Mouse (Mus musculus): ENCODE measurements around the gene Ust. TPM values are rescaled to one million over a fixed set of nuclear protein-coding genes. Genes with fewer than 3 reads are reported as not detected.

Gene Ust
- total RNA-seq, 2 experiments from 2014 or later: not detected

DNA sequence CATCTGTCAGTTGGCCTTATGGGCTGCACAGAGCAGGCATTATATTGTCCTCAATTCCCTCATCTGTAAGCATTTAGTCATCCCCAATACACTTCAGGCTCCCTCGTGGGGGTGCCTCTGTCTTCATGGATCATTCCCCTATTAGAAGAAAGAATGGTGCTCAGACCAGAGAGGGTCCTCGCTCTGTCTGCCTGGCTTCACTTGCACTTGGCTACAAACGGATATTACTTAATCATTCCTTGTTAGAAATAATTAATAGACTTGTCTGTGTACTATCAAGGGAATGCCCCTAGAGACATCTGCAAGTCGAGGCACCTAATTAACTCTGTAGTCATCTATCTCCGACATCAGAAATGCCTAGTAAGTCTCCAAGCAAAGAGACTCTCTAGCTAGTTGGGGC is 171.1 kb downstream of the Ust start:
- no peak for ATAC-seq (replicated peaks; ENCODE audit: low FRiP score, poor library complexity, severe bottlenecking)

GRCm38 (mm10) chr10:8342556-8342955 is 176.1 kb downstream of the Ust start:
- ATAC-seq (replicated peaks; ENCODE audit: low FRiP score, poor library complexity, severe bottlenecking): no peak

DNA sequence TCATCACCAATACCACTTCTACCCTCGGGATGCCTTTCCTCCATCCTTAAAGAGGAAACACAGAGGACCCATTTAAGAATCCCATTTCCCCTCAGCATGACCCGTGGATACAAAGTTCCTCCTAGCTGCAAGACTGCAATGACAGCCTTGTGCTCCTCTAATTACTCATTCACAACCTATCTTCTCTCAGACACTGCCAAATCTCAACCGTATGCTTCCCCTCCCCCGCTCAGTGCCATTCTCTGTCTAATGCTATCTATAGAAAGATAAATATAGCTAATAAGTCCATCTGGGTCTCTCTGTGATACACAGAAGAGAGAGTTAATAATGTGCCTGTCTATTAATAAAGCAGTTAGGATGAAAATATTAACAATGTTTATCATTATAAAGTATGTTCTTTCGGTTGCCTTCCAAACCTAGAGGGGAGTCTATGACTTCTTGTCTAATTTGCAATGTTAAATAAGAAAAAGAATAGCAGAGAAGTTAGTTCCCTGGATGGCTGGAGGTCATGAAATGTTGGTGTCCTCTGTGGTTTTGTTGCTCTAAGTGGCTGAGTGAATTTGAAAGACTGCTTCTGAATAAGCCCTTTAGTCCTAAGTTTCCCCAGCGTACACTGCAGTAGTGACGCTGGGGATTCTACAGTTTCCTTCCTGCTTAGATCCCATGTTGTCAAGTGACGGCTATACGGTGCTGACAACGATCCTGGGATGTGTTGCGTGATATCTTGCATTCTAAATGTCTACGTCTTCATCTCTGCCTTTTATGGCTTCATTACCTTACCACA is 178.8 kb downstream of the Ust start:
- no peak for ATAC-seq (replicated peaks; ENCODE audit: low FRiP score, poor library complexity, severe bottlenecking)

DNA sequence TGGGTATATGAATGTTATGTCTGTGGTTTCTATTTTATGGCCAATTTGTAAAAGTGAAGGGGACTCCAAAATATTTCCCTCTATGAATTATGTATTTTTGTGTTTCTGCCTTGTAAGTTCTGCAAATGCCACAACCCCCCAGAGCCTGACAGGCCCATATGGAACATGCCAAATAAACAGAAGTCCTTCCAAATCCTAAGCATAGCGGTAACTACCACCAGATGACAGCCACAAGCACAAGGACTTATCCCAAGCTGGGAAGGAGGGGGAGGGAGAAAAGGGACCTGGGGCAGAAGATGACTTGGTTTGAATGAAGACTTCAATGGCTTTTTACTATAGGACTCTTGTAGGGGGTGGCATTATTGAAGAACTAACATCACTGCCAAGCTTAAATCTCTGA is 182.0 kb downstream of the Ust start:
- no peak for ATAC-seq (replicated peaks; ENCODE audit: low FRiP score, poor library complexity, severe bottlenecking)

DNA sequence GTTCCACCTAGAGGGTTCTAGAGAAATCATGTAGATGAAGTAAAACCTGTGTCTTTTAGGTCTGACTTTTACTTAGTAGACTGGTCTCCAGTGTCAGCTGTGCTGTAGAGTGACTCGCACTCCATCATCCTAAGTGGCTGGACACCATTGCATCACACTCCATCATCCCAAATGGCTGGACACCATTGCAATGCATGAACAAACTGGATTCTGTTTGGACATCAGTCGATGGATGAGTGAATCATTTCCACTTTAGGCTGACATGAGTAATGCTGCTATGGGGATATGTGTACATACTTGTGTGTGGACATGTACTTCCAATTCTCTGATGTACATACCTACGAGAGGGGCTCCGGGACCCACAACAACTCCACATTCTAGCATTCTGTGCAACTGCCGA is 187.7 kb downstream of the Ust start:
- ATAC-seq (replicated peaks; ENCODE audit: low FRiP score, poor library complexity, severe bottlenecking): no peak

DNA sequence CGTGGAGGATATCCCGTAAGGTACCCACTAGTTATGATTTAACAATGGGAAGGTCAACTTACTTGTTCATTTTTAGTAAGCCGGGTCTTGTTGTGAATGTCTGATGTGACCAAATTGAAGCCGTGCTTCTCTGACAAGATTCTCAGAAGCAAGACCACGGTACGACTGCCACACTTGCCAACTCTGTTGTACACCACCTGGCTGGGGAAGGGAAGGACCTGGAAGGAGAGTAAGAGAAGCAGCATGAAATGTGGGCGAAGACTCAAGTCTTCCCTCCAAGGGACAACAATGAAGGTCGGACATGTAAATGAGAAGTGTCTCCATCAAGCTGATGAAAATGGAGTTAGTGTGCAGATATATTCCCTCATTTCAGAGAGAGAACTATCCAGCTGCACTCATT is 188.6 kb downstream of the Ust start:
- ATAC-seq (replicated peaks; ENCODE audit: low FRiP score, poor library complexity, severe bottlenecking): no peak

- ATAC-seq (replicated peaks; ENCODE audit: low FRiP score, poor library complexity, severe bottlenecking): no peak
Measured at GRCm38 (mm10) chr10:8323304-8323765, 195.3 kb downstream of the Ust start.

GRCm38 (mm10) chr10:8320771-8321170 is 197.9 kb downstream of the Ust start:
- ATAC-seq (replicated peaks; ENCODE audit: low FRiP score, poor library complexity, severe bottlenecking): no peak

GRCm38 (mm10) chr10:8309435-8309834 is 209.2 kb downstream of the Ust start:
- ATAC-seq (replicated peaks; ENCODE audit: low FRiP score, poor library complexity, severe bottlenecking): no peak

- no peak for ATAC-seq (replicated peaks; ENCODE audit: low FRiP score, poor library complexity, severe bottlenecking)
Measured at GRCm38 (mm10) chr10:8304211-8304610, 214.4 kb downstream of the Ust start.

DNA sequence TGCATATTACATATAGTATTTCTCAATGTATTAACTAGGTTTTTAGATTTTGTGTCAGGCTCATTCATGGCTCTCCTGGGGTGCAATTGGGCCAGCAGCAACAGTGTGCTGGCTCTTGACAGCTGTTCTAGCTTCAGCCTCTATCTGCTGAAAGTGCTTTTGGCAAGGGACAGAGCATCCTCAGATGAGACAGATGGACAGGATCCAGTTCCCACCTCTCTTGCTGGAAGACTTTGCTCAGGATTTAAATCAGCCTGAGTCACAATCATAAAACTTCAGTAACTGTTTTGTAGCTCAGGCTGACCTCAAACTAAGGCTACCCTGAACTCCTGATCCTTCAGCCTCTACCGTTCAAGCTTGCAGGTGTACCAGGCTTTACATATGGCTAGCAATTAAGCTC is 219.5 kb downstream of the Ust start:
- ATAC-seq (replicated peaks; ENCODE audit: low FRiP score, poor library complexity, severe bottlenecking): no peak

DNA sequence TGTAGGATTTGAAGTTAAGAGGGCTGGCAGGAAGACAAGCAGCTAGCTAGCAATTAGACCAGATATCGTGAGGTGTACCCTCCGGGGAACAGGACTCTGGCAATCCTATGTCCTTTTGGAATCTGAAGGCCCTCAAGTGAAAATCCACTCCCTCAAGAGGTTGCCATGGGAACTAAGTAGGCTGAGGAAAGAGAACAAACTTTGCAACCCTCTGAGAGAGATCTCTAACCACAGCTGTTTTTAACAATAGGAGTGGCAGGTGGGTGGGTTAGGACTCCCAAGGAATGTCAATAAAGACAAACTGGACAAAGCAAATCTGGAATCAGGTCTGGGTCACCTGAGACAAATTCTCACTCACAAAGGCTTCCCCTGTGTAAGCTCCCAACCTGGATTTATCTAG is 221.4 kb downstream of the Ust start:
- ATAC-seq (replicated peaks; ENCODE audit: low FRiP score, poor library complexity, severe bottlenecking): no peak

GRCm38 (mm10) chr10:8290661-8291060 is 228.0 kb downstream of the Ust start:
- no peak for ATAC-seq (replicated peaks; ENCODE audit: low FRiP score, poor library complexity, severe bottlenecking)

DNA sequence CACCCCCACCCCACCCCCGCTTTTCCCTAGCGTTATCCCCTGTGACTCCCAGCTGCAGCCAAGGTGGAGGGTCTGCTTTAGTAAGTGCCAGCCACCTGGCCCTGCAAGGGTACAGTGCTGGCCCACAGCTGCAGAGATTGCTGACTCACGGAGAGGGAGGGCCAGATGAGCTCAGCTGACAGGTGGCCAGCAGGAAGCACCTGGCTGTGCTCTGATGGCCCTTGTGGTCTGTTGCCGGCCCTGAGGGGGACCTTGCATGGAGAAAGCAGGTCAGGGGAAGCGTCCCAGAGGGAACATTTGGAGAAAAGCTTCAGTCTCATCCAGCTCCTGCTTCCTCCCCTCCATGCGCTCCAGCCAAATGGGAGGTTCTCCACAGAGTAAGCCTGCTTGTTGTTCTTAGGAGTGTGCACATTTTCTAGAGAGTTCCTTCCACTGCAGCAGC is 231.3 kb downstream of the Ust start:
- ATAC-seq (replicated peaks; ENCODE audit: low FRiP score, poor library complexity, severe bottlenecking): no peak

DNA sequence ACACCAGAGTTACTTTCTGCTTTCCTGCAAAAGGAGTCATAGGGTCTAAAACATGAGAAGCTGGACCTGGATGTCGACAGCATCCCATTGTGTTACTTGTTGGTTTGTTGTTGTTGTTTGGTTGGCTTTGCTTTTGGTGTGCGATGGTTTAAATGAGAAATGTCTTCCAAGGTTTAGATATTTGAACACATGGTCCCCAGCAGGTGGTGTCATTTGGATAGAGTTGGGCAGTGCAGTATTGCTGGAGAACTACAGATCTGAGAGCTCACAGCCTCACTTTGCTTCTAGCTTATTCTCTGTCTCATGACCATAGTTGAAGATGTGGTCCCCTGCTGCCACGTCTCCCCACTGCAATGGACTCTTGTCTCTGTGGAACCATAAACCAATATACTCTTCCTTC is 234.6 kb downstream of the Ust start:
- no peak for ATAC-seq (replicated peaks; ENCODE audit: low FRiP score, poor library complexity, severe bottlenecking)

DNA sequence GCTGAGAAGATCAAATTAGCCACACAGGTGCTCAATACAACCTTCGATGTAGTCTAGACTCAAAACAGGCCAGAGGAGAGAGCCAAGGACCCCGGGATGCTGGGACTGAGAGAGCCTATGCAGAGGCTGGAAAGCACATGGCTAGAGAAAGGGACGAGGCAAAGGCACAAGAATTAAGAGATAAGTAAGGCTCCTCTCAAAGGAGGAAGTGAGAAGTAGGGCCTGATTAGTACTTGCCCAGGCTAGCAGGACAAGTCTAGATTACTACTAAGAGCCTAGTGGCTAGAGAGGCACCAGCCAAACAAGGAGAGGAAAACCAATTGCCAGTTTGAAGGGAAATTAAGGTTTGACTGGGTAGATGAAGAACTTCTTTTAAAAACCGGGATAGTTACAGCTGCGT is 241.5 kb downstream of the Ust start:
- no peak for ATAC-seq (replicated peaks; ENCODE audit: low FRiP score, poor library complexity, severe bottlenecking)

- no peak for ATAC-seq (replicated peaks; ENCODE audit: low FRiP score, poor library complexity, severe bottlenecking)
Measured at GRCm38 (mm10) chr10:8269681-8270080, 248.9 kb downstream of the Ust start.

- no peak for ATAC-seq (replicated peaks; ENCODE audit: low FRiP score, poor library complexity, severe bottlenecking)
Measured at GRCm38 (mm10) chr10:8259716-8260115, 258.9 kb downstream of the Ust start.

DNA sequence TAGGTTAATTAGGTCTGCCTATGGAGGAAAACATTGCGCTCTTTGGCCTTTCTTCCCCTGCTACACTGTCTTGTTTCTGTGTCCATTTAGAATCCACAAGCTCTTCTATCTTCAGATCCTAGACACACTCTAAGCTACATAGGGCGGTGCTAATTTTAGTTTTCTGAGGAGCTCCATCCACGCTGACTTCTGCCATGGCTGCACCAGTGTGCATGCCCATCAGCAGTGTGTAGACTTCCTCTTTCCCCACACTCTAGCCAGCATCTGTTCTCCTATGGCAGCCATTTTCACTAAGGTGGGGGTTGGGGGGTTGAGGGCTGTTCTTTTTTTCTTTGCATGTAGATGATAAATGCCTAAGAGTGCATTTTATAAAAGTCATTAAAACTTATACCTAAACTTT is 268.6 kb downstream of the Ust start:
- ATAC-seq (replicated peaks; ENCODE audit: low FRiP score, poor library complexity, severe bottlenecking): no peak

- no peak for ATAC-seq (replicated peaks; ENCODE audit: low FRiP score, poor library complexity, severe bottlenecking)
Measured at GRCm38 (mm10) chr10:8242336-8242735, 276.3 kb downstream of the Ust start.

- no peak for ATAC-seq (replicated peaks; ENCODE audit: low FRiP score, poor library complexity, severe bottlenecking)
Measured at GRCm38 (mm10) chr10:8240703-8241102, 277.9 kb downstream of the Ust start.

GRCm38 (mm10) chr10:8240242-8240641 is 278.4 kb downstream of the Ust start:
- no peak for ATAC-seq (replicated peaks; ENCODE audit: low FRiP score, poor library complexity, severe bottlenecking)
